Mouse (Mus musculus) kidney, adult 2 months (tissue): ENCODE data around the gene Vwa8.

Source experiments
- CTCF ChIP-seq: fragments of 200-500 bp; conservative IDR thresholded peaks from 2 replicates; pipeline ENCODE4 v1.5.1; 2011; ENCODE audit warnings: low read depth, mild to moderate bottlenecking, control low read depth, low read length, moderate library complexity, mixed read lengths; ENCODE audit not compliant: insufficient read depth, insufficient read length
- POLR2A ChIP-seq: fragments of 200-500 bp; IDR thresholded peaks from one replicate; pipeline ENCODE4 v1.6.1; 2011; ENCODE audit warnings: low read depth, low read length, control low read depth

GRCm38 (mm10) chr14:79160966-79161365 is 312.1 kb downstream of the Vwa8 start:
- TF ChIP-seq CTCF (no peak), POLR2A (no peak)
